Mouse (Mus musculus) limb, embryonic 14.5 days (tissue): ENCODE results near the gene Apba2. TPM values are rescaled to one million over a fixed set of nuclear protein-coding genes. Genes with fewer than 3 reads are reported as not detected.

ENCODE experiments used
- ATAC-seq: fragments of 200-750 bp; cut with Nextera tagmentation; 2 replicates; pipeline ENCODE4 v1.8.0; 2017; ENCODE audit warnings: low read depth, moderate number of reproducible peaks, moderate TSS enrichment; ENCODE audit not compliant: low FRiP score
- DNase-seq: peaks from one replicate; pipeline ENCODE4 v3.0.0-alpha.2; 2015; ENCODE audit warnings: low spot score
- H3K27ac ChIP-seq: fragments of 300-500 bp; sonication (generic); replicated peaks from 2 replicates; pipeline ENCODE4 v1.5.1; 2014; ENCODE audit warnings: low read depth, mild to moderate bottlenecking, low read length, moderate library complexity, mixed read lengths
- H3K27me3 ChIP-seq: fragments of 300-500 bp; sonication (generic); 2 replicates; pipeline ENCODE4 v1.6.1; 2014; ENCODE audit warnings: low read length, mixed read lengths; ENCODE audit not compliant: control insufficient read depth, insufficient read depth
- H3K36me3 ChIP-seq: fragments of 300-500 bp; sonication (generic); 2 replicates; pipeline ENCODE4 v1.6.1; 2014; ENCODE audit warnings: mild to moderate bottlenecking, low read length, moderate library complexity, mixed read lengths; ENCODE audit not compliant: control insufficient read depth, insufficient read depth
- H3K4me1 ChIP-seq: fragments of 300-500 bp; sonication (generic); 2 replicates; pipeline ENCODE4 v1.6.1; 2014; ENCODE audit warnings: antibody characterized with exemption, low read length, mixed read lengths; ENCODE audit not compliant: control insufficient read depth, insufficient read depth
- H3K4me2 ChIP-seq: fragments of 300-500 bp; sonication (generic); replicated peaks from 2 replicates; pipeline ENCODE4 v1.6.1; 2014; ENCODE audit warnings: low read depth, mild to moderate bottlenecking, low read length, moderate library complexity; ENCODE audit not compliant: severe bottlenecking
- H3K4me3 ChIP-seq: fragments of 300-500 bp; sonication (generic); replicated peaks from 2 replicates; pipeline ENCODE4 v1.5.1; 2014; ENCODE audit warnings: low read length
- H3K9ac ChIP-seq: fragments of 300-500 bp; sonication (generic); 2 replicates; pipeline ENCODE4 v1.6.1; 2014; ENCODE audit warnings: mild to moderate bottlenecking, low read depth, low read length, moderate library complexity; ENCODE audit not compliant: severe bottlenecking
- H3K9me3 ChIP-seq: fragments of 300-500 bp; sonication (generic); 2 replicates; pipeline ENCODE4 v1.6.1; 2016; ENCODE audit warnings: low read length; ENCODE audit not compliant: control insufficient read depth
- POLR2A ChIP-seq: fragments of 200-500 bp; IDR thresholded peaks from 2 replicates; pipeline ENCODE4 v1.8.0; 2012; ENCODE audit warnings: inconsistent platforms, mild to moderate bottlenecking, moderate library complexity, borderline replicate concordance; ENCODE audit not compliant: insufficient read depth, insufficient read length; ENCODE audit errors: extremely low read depth
- WGBS: fragments of 180-500 bp; shearing (Covaris S2); extraction: QIAGEN DNeasy Blood & Tissue Kit; methylation state at CpG from one replicate; pipeline ENCODE4 v1.1.7; 2014; 5-methylcytosine and 5-hydroxymethylcytosine counted together
- polyA plus RNA-seq, 2 experiments: library from polyadenylated mRNA; depleted of rRNA in 1 of 2; stranded (reverse) in 1 of 2; unstranded in 1 of 2; fragments of >200 nt; fragmentation: Nextera tagmentation in 1 of 2; extraction: Ambion mirVana in 1 of 2; gene quantifications; 2 replicates each; pipeline versions ENCODE4 v1.2.1 to v1.2.3; 2012 to 2014

The Apba2 gene
- polyA plus RNA-seq (2012; rRNA removed) = 10.3 and 15.2 TPM in 2 replicates
- polyA plus RNA-seq (2014; fragmentation: Nextera tagmentation; extraction: Ambion mirVana) = 7.4 and 9.7 TPM in 2 replicates

DNA sequence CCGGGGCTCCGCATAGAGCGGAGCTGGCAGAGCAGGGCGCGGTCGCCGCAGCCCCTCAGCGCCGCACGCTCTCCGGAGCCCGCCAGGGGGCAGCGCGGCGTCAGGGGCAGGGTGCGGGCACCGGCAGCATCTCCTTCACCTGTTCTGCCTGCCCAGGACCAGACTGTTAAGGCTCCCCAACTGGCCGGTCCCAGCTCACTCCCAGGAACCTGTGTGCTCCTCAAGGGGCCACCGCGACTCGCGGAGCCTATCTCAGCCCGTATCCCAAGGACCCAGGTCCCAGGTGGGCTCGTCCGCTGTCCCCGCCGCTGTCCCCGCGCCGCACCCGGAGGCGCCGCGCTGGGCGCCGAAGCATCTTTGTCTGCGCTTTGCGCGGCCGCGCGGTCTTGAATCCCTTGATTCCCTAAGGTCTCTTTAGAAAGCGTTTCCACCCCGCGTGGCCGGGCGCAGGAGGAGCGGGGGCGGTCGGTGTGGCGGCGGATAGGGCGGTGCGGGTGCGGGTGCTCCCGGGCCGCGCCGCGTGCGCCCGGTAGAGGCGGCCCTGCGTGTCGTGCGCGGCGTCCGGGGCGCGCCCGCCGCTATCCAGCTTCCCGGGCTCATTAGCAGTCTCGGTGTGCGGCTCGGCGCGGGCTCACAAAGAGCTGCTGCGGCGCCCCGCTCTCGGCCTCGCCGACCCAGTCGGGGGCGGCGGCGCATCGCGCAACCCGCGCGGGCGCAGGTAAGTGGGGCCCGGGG is at the start of gene Apba2:
Gene Apba2 (plus strand): TSS at position 171 of the 735 bp plus-strand sequence.
- H3K4me1 ChIP-seq = no peaks in the 10 kb centered on the region
- H3K4me3 ChIP-seq = peak within 1 kb of the TSS; percentile 61
- no peak within 1 kb of the TSS for H3K27ac ChIP-seq
- H3K36me3 ChIP-seq = no peaks in the 10 kb centered on the region
- peak within 1 kb of the TSS; percentile 99 for H3K4me2 ChIP-seq
- ATAC-seq (peak; percentile 73), DNase-seq (peak; percentile 21)
- no peaks in the 10 kb centered on the region for H3K9me3 ChIP-seq
- under 1% methylated on average over 83 of the region's 96 CpGs for WGBS
- H3K9ac ChIP-seq = peak within 1 kb of the TSS; percentile 70
- H3K27me3 ChIP-seq = peaks cover 32% of the 10 kb centered on the region; the same call in 1 of the 2 replicates
- no peak for TF ChIP-seq POLR2A

GRCm38 (mm10) chr7:64451861-64452382 is 49.6 kb upstream of the Apba2 start:
- no peak for TF ChIP-seq POLR2A
- Histone ChIP-seq H3K4me2 (no peak overlapping the region), H3K27ac (no peak overlapping the region), H3K4me1 (no peaks in the 10 kb centered on the region), H3K36me3 (no peaks in the 10 kb centered on the region), H3K4me3 (no peak overlapping the region), H3K9me3 (no peaks in the 10 kb centered on the region), H3K27me3 (no peaks in the 10 kb centered on the region), H3K9ac (no peak overlapping the region)
- 78% methylated on average over 5 of the region's 5 CpGs for WGBS
- ATAC-seq (no peak), DNase-seq (no peak)

- Histone ChIP-seq H3K4me2 (no peak overlapping the region), H3K27me3 (no peaks in the 10 kb centered on the region), H3K27ac (no peak overlapping the region), H3K9ac (no peak overlapping the region), H3K36me3 (no peaks in the 10 kb centered on the region), H3K9me3 (no peaks in the 10 kb centered on the region), H3K4me3 (no peak overlapping the region), H3K4me1 (no peaks in the 10 kb centered on the region)
- WGBS = 58% methylated on average over 4 of the region's 4 CpGs
- ATAC-seq (no peak; the same call in 1 of the 2 replicates), DNase-seq (peak; percentile 3)
- no peak for TF ChIP-seq POLR2A
Measured at GRCm38 (mm10) chr7:64452471-64453222, 48.9 kb upstream of the Apba2 start.

GRCm38 (mm10) chr7:64456176-64456575 is 45.3 kb upstream of the Apba2 start:
- Histone ChIP-seq H3K36me3 (no peaks in the 10 kb centered on the region), H3K4me1 (no peaks in the 10 kb centered on the region), H3K9me3 (no peaks in the 10 kb centered on the region), H3K4me2 (no peak overlapping the region), H3K27me3 (no peaks in the 10 kb centered on the region), H3K9ac (no peak overlapping the region), H3K27ac (no peak overlapping the region), H3K4me3 (no peak overlapping the region)
- no peak for TF ChIP-seq POLR2A
- 67% methylated on average over 4 of the region's 4 CpGs for WGBS
- DNase-seq (peak; percentile 25), ATAC-seq (no peak)

GRCm38 (mm10) chr7:64456676-64457075 is 44.8 kb upstream of the Apba2 start:
- no peaks in the 10 kb centered on the region for H3K4me1 ChIP-seq
- H3K27me3 ChIP-seq = no peaks in the 10 kb centered on the region
- no peak overlapping the region for H3K4me3 ChIP-seq
- H3K27ac ChIP-seq = no peak overlapping the region
- no peak overlapping the region for H3K9ac ChIP-seq
- no peaks in the 10 kb centered on the region for H3K9me3 ChIP-seq
- WGBS = 86% methylated on average over 3 of the region's 3 CpGs
- ATAC-seq = no peak
- no peak overlapping the region for H3K4me2 ChIP-seq
- TF ChIP-seq POLR2A = no peak
- no peak for DNase-seq
- no peaks in the 10 kb centered on the region for H3K36me3 ChIP-seq
